Mouse (Mus musculus): Measurements from ENCODE around the gene Ccdc148. TPM values are rescaled to one million over a fixed set of nuclear protein-coding genes. Genes with fewer than 3 reads are reported as not detected.

Ccdc148 gene
- polyA plus RNA-seq, 1 experiment from 2014 or later: 1.9 TPM

GRCm38 (mm10) chr2:58795432-58795831 is 365.1 kb downstream of the Ccdc148 start:
- no peak overlapping the region for H3K4me2 ChIP-seq (ENCODE audit: low read length)
- no peak for DNase-seq (ENCODE audit: low spot score)
- no peak overlapping the region for H3K4me3 ChIP-seq (replicated peaks; ENCODE audit: low read depth, low read length)
- H3K9me3 ChIP-seq (replicated peaks; ENCODE audit: low read length): no peaks in the 10 kb centered on the region
- H3K27ac ChIP-seq: no peak overlapping the region
- no peaks in the 10 kb centered on the region for H3K4me1 ChIP-seq (replicated peaks; ENCODE audit: insufficient read depth, low read length)
- TF ChIP-seq CTCF (IDR thresholded peaks at IDR 0.05; ENCODE audit: low read depth): no peak
- no peak for ATAC-seq (replicated peaks; ENCODE audit: low FRiP score, low read depth)
- H3K27me3 ChIP-seq (ENCODE audit: insufficient read depth, low read length): no peaks in the 10 kb centered on the region
- 87% methylated on average over 5 of the region's 5 CpGs for WGBS
- H3K9ac ChIP-seq (ENCODE audit: low read depth, low read length): no peak overlapping the region
- no peaks in the 10 kb centered on the region for H3K36me3 ChIP-seq (ENCODE audit: insufficient read depth, low read length)

GRCm38 (mm10) chr2:58794489-58794888 is 366.0 kb downstream of the Ccdc148 start:
- DNase-seq (ENCODE audit: low spot score) (no peak), ATAC-seq (replicated peaks; ENCODE audit: low FRiP score, low read depth) (no peak)
- Histone ChIP-seq H3K36me3 (ENCODE audit: insufficient read depth, low read length) (no peaks in the 10 kb centered on the region), H3K27me3 (ENCODE audit: insufficient read depth, low read length) (no peaks in the 10 kb centered on the region), H3K4me2 (ENCODE audit: low read length) (no peak overlapping the region), H3K4me1 (replicated peaks; ENCODE audit: insufficient read depth, low read length) (no peaks in the 10 kb centered on the region), H3K27ac (no peak overlapping the region), H3K4me3 (replicated peaks; ENCODE audit: low read depth, low read length) (no peak overlapping the region), H3K9ac (ENCODE audit: low read depth, low read length) (no peak overlapping the region), H3K9me3 (replicated peaks; ENCODE audit: low read length) (no peaks in the 10 kb centered on the region)
- TF ChIP-seq CTCF (IDR thresholded peaks at IDR 0.05; ENCODE audit: low read depth): no peak
- WGBS: 83% methylated on average over 15 of the region's 15 CpGs

DNA sequence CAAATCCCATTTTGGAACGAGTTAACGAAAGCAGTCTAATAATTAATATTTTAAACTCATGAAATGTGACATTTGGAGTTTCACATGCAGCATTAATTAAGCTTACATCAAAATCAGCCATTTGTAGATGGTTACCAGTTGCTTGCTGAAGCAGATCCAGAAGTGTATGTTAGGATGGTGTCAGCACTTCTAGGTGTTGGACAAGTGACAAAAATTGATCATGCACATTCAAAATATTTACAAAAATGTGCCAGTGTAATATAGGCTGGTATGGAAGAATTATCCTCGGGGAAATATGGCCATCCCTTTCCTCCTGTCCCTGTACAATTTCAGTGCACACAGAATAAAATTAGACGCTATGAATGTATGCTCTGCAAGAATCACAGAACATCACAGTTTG is 370.1 kb downstream of the Ccdc148 start:
- 89% methylated on average over 4 of the region's 4 CpGs for WGBS
- Histone ChIP-seq H3K27ac (no peak overlapping the region), H3K9ac (ENCODE audit: low read depth, low read length) (no peak overlapping the region), H3K9me3 (replicated peaks; ENCODE audit: low read length) (no peaks in the 10 kb centered on the region), H3K36me3 (ENCODE audit: insufficient read depth, low read length) (no peaks in the 10 kb centered on the region), H3K4me3 (replicated peaks; ENCODE audit: low read depth, low read length) (no peak overlapping the region), H3K4me1 (replicated peaks; ENCODE audit: insufficient read depth, low read length) (no peaks in the 10 kb centered on the region), H3K4me2 (ENCODE audit: low read length) (no peak overlapping the region), H3K27me3 (ENCODE audit: insufficient read depth, low read length) (no peaks in the 10 kb centered on the region)
- ATAC-seq (replicated peaks; ENCODE audit: low FRiP score, low read depth) (no peak), DNase-seq (ENCODE audit: low spot score) (no peak)
- TF ChIP-seq CTCF (IDR thresholded peaks at IDR 0.05; ENCODE audit: low read depth): no peak

- H3K4me1 ChIP-seq (replicated peaks; ENCODE audit: insufficient read depth, low read length): no peaks in the 10 kb centered on the region
- no peak overlapping the region for H3K4me2 ChIP-seq (ENCODE audit: low read length)
- DNase-seq (ENCODE audit: low spot score) (no peak), ATAC-seq (replicated peaks; ENCODE audit: low FRiP score, low read depth) (no peak)
- TF ChIP-seq CTCF (IDR thresholded peaks at IDR 0.05; ENCODE audit: low read depth): no peak
- no peak overlapping the region for H3K4me3 ChIP-seq (replicated peaks; ENCODE audit: low read depth, low read length)
- 71% methylated on average over 7 of the region's 7 CpGs for WGBS
- H3K9ac ChIP-seq (ENCODE audit: low read depth, low read length): no peak overlapping the region
- H3K36me3 ChIP-seq (ENCODE audit: insufficient read depth, low read length): no peaks in the 10 kb centered on the region
- no peak overlapping the region for H3K27ac ChIP-seq
- H3K27me3 ChIP-seq (ENCODE audit: insufficient read depth, low read length): no peaks in the 10 kb centered on the region
- H3K9me3 ChIP-seq (replicated peaks; ENCODE audit: low read length): no peaks in the 10 kb centered on the region
Measured at GRCm38 (mm10) chr2:58789934-58790333, 370.5 kb downstream of the Ccdc148 start.

DNA sequence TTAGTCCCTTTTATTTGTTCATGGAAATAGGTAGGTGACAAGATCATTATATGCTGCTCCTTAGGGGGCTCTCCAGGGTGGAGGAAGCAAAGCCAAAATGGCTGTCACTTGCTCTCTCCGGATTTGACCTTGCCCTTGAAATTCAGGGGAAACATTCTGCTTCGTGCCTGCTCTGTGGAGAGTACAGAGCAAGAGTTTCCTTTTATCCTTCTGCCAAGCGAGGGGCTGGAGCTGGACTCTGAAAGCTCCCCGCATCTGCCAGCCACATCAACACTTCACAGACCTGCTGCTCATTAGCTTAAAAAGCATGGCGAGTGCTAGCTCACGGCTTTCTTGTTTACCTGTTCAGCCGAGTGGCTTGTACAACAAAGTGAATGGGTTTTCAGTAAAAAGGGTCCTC is 373.1 kb downstream of the Ccdc148 start:
- no peak overlapping the region for H3K4me2 ChIP-seq (ENCODE audit: low read length)
- H3K4me3 ChIP-seq (replicated peaks; ENCODE audit: low read depth, low read length): no peak overlapping the region
- no peak for TF ChIP-seq CTCF (IDR thresholded peaks at IDR 0.05; ENCODE audit: low read depth)
- ATAC-seq (replicated peaks; ENCODE audit: low FRiP score, low read depth) (no peak), DNase-seq (ENCODE audit: low spot score) (no peak)
- H3K27me3 ChIP-seq (ENCODE audit: insufficient read depth, low read length): no peaks in the 10 kb centered on the region
- H3K27ac ChIP-seq: no peak overlapping the region
- WGBS: 59% methylated on average over 7 of the region's 7 CpGs
- H3K36me3 ChIP-seq (ENCODE audit: insufficient read depth, low read length): no peaks in the 10 kb centered on the region
- H3K9me3 ChIP-seq (replicated peaks; ENCODE audit: low read length): no peaks in the 10 kb centered on the region
- no peaks in the 10 kb centered on the region for H3K4me1 ChIP-seq (replicated peaks; ENCODE audit: insufficient read depth, low read length)
- H3K9ac ChIP-seq (ENCODE audit: low read depth, low read length): no peak overlapping the region

- no peaks in the 10 kb centered on the region for H3K9me3 ChIP-seq (replicated peaks; ENCODE audit: low read length)
- H3K27me3 ChIP-seq (ENCODE audit: insufficient read depth, low read length): no peaks in the 10 kb centered on the region
- no peaks in the 10 kb centered on the region for H3K4me1 ChIP-seq (replicated peaks; ENCODE audit: insufficient read depth, low read length)
- WGBS: 77% methylated on average over 8 of the region's 8 CpGs
- H3K4me3 ChIP-seq (replicated peaks; ENCODE audit: low read depth, low read length): no peak overlapping the region
- no peak overlapping the region for H3K9ac ChIP-seq (ENCODE audit: low read depth, low read length)
- no peak for DNase-seq (ENCODE audit: low spot score)
- TF ChIP-seq CTCF (IDR thresholded peaks at IDR 0.05; ENCODE audit: low read depth): no peak
- no peak for ATAC-seq (replicated peaks; ENCODE audit: low FRiP score, low read depth)
- H3K36me3 ChIP-seq (ENCODE audit: insufficient read depth, low read length): no peaks in the 10 kb centered on the region
- no peak overlapping the region for H3K27ac ChIP-seq
- H3K4me2 ChIP-seq (ENCODE audit: low read length): no peak overlapping the region
Measured at GRCm38 (mm10) chr2:58786681-58787080, 373.8 kb downstream of the Ccdc148 start.

- Histone ChIP-seq H3K4me2 (ENCODE audit: low read length) (no peak overlapping the region), H3K4me3 (replicated peaks; ENCODE audit: low read depth, low read length) (no peak overlapping the region), H3K9ac (ENCODE audit: low read depth, low read length) (no peak overlapping the region), H3K36me3 (ENCODE audit: insufficient read depth, low read length) (no peaks in the 10 kb centered on the region), H3K27me3 (ENCODE audit: insufficient read depth, low read length) (no peaks in the 10 kb centered on the region), H3K9me3 (replicated peaks; ENCODE audit: low read length) (no peaks in the 10 kb centered on the region), H3K4me1 (replicated peaks; ENCODE audit: insufficient read depth, low read length) (no peaks in the 10 kb centered on the region), H3K27ac (no peak overlapping the region)
- WGBS: 60% methylated on average over 3 of the region's 3 CpGs
- ATAC-seq (replicated peaks; ENCODE audit: low FRiP score, low read depth) (no peak), DNase-seq (ENCODE audit: low spot score) (no peak)
- TF ChIP-seq CTCF (IDR thresholded peaks at IDR 0.05; ENCODE audit: low read depth): no peak
Measured at GRCm38 (mm10) chr2:58786177-58786576, 374.3 kb downstream of the Ccdc148 start.
